Mouse (Mus musculus): Measurements from ENCODE around the gene Cenpi. TPM values are rescaled to one million over a fixed set of nuclear protein-coding genes. Genes with fewer than 3 reads are reported as not detected.

Cenpi gene
- polyA plus RNA-seq, 1 experiment from 2014 or later = 42.2 TPM

- Histone ChIP-seq H3K27me3 (ENCODE audit: control insufficient read depth, insufficient read depth, low read length) (no peaks in the 10 kb centered on the region), H3K36me3 (ENCODE audit: control insufficient read depth, insufficient read depth, low read length) (no peaks in the 10 kb centered on the region), H3K4me3 (ENCODE audit: low read length) (no peak overlapping the region), H3K4me1 (ENCODE audit: control insufficient read depth, insufficient read depth, low read length) (no peaks in the 10 kb centered on the region), H3K9me3 (ENCODE audit: control insufficient read depth, low read length) (no peaks in the 10 kb centered on the region), H3K27ac (ENCODE audit: low read depth, low read length) (no peak overlapping the region), H3K9ac (ENCODE audit: low read depth, low read length) (no peak overlapping the region), H3K4me2 (replicated peaks; ENCODE audit: low read depth, low read length) (no peak overlapping the region)
- ATAC-seq (ENCODE audit: low FRiP score, low TSS enrichment) = no peak
- 79% methylated on average over 6 of the region's 6 CpGs for WGBS
Observed at GRCm38 (mm10) chrX:134384896-134385295, 77.0 kb downstream of the Cenpi start.

DNA sequence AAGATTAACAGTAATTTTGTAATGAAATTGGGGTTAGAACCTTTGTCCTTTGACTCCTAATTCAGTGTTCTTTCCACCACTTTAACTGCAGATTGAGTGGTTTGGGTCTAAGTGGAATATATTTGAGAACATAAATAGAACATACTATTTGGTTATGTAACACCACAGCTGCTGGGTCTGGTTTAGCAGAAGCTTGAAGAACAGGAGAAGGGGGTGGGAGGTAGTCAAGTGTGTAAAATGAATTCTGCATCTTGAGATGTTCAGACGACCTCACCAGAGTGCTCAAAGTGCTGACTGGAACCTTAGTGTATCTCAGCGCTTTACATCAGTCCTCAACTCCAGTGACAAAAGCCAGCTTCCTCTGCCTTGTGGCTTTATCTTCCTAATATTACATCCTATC, 91.1 kb downstream of the Cenpi start:
- Histone ChIP-seq H3K9me3 (ENCODE audit: control insufficient read depth, low read length) (no peaks in the 10 kb centered on the region), H3K4me2 (replicated peaks; ENCODE audit: low read depth, low read length) (no peak overlapping the region), H3K4me1 (ENCODE audit: control insufficient read depth, insufficient read depth, low read length) (no peaks in the 10 kb centered on the region), H3K4me3 (ENCODE audit: low read length) (no peak overlapping the region), H3K27ac (ENCODE audit: low read depth, low read length) (no peak overlapping the region), H3K27me3 (ENCODE audit: control insufficient read depth, insufficient read depth, low read length) (no peaks in the 10 kb centered on the region), H3K36me3 (ENCODE audit: control insufficient read depth, insufficient read depth, low read length) (no peaks in the 10 kb centered on the region), H3K9ac (ENCODE audit: low read depth, low read length) (no peak overlapping the region)
- WGBS = 55% methylated on average over 2 of the region's 2 CpGs
- no peak for ATAC-seq (ENCODE audit: low FRiP score, low TSS enrichment)

GRCm38 (mm10) chrX:134403863-134404583, 96.1 kb downstream of the Cenpi start, which contains the start of gene Drp2:
Drp2 (plus strand) TSS chrX:134404551.
- ATAC-seq (ENCODE audit: low FRiP score, low TSS enrichment) = peak; percentile 49; the same call in 1 of the 2 replicates
- no peak within 1 kb of the TSS for H3K9ac ChIP-seq (ENCODE audit: low read depth, low read length)
- peak within 1 kb of the TSS; percentile 39 for H3K4me2 ChIP-seq (replicated peaks; ENCODE audit: low read depth, low read length)
- peak within 1 kb of the TSS; percentile 33 for H3K4me3 ChIP-seq (ENCODE audit: low read length)
- no peaks in the 10 kb centered on the region for H3K36me3 ChIP-seq (ENCODE audit: control insufficient read depth, insufficient read depth, low read length)
- H3K27me3 ChIP-seq (ENCODE audit: control insufficient read depth, insufficient read depth, low read length) = no peaks in the 10 kb centered on the region
- WGBS = 35% methylated on average over 15 of the region's 15 CpGs
- H3K4me1 ChIP-seq (ENCODE audit: control insufficient read depth, insufficient read depth, low read length) = no peaks in the 10 kb centered on the region
- no peak within 1 kb of the TSS for H3K27ac ChIP-seq (ENCODE audit: low read depth, low read length)
- no peaks in the 10 kb centered on the region for H3K9me3 ChIP-seq (ENCODE audit: control insufficient read depth, low read length)

- Histone ChIP-seq H3K36me3 (ENCODE audit: control insufficient read depth, insufficient read depth, low read length) (no peaks in the 10 kb centered on the region), H3K9ac (ENCODE audit: low read depth, low read length) (no peak overlapping the region), H3K27ac (ENCODE audit: low read depth, low read length) (no peak overlapping the region), H3K4me3 (ENCODE audit: low read length) (peak overlapping the region; percentile 33), H3K9me3 (ENCODE audit: control insufficient read depth, low read length) (no peaks in the 10 kb centered on the region), H3K4me2 (replicated peaks; ENCODE audit: low read depth, low read length) (peak overlapping the region; percentile 39), H3K27me3 (ENCODE audit: control insufficient read depth, insufficient read depth, low read length) (no peaks in the 10 kb centered on the region), H3K4me1 (ENCODE audit: control insufficient read depth, insufficient read depth, low read length) (no peaks in the 10 kb centered on the region)
- 32% methylated on average over 13 of the region's 14 CpGs for WGBS
- ATAC-seq (ENCODE audit: low FRiP score, low TSS enrichment) = peak; percentile 39; the same call in 1 of the 2 replicates
Observed at GRCm38 (mm10) chrX:134404584-134404955, 96.7 kb downstream of the Cenpi start.

- 88% methylated on average over 6 of the region's 6 CpGs for WGBS
- no peak for ATAC-seq (ENCODE audit: low FRiP score, low TSS enrichment)
- no peaks in the 10 kb centered on the region for H3K27me3 ChIP-seq (ENCODE audit: control insufficient read depth, insufficient read depth, low read length)
Observed at GRCm38 (mm10) chrX:134409354-134409900, 101.5 kb downstream of the Cenpi start.

GRCm38 (mm10) chrX:134412096-134412495, 104.2 kb downstream of the Cenpi start:
- ATAC-seq (ENCODE audit: low FRiP score, low TSS enrichment) = no peak
- H3K4me1 ChIP-seq (ENCODE audit: control insufficient read depth, insufficient read depth, low read length) = no peaks in the 10 kb centered on the region
- no peaks in the 10 kb centered on the region for H3K27me3 ChIP-seq (ENCODE audit: control insufficient read depth, insufficient read depth, low read length)

More at GRCm38 (mm10) chrX:134409354-134409900, 101.5 kb downstream of the Cenpi start:
- Histone ChIP-seq H3K9me3 (ENCODE audit: control insufficient read depth, low read length) (no peaks in the 10 kb centered on the region), H3K4me3 (ENCODE audit: low read length) (no peak overlapping the region), H3K36me3 (ENCODE audit: control insufficient read depth, insufficient read depth, low read length) (no peaks in the 10 kb centered on the region), H3K27ac (ENCODE audit: low read depth, low read length) (no peak overlapping the region), H3K4me2 (replicated peaks; ENCODE audit: low read depth, low read length) (no peak overlapping the region), H3K9ac (ENCODE audit: low read depth, low read length) (no peak overlapping the region), H3K4me1 (ENCODE audit: control insufficient read depth, insufficient read depth, low read length) (no peaks in the 10 kb centered on the region)

More at GRCm38 (mm10) chrX:134412096-134412495, 104.2 kb downstream of the Cenpi start:
- H3K4me3 ChIP-seq (ENCODE audit: low read length) = no peak overlapping the region
- no peak overlapping the region for H3K9ac ChIP-seq (ENCODE audit: low read depth, low read length)
- WGBS = 81% methylated on average over 1 of the region's 1 CpGs
- H3K9me3 ChIP-seq (ENCODE audit: control insufficient read depth, low read length) = no peaks in the 10 kb centered on the region
- H3K36me3 ChIP-seq (ENCODE audit: control insufficient read depth, insufficient read depth, low read length) = no peaks in the 10 kb centered on the region
- no peak overlapping the region for H3K27ac ChIP-seq (ENCODE audit: low read depth, low read length)
- H3K4me2 ChIP-seq (replicated peaks; ENCODE audit: low read depth, low read length) = no peak overlapping the region

Other genes starting within 250 kb of the Cenpi start
- gene Cstf2, start 248.9 kb upstream of the Cenpi start, polyA plus RNA-seq (2014; fragmentation: Nextera tagmentation; extraction: Ambion mirVana) = 32.7 and 58.5 TPM in 2 replicates
- 0.16 TPM in 1 of 2 replicates, not detected in the other for gene Xkrx, start 146.0 kb upstream of the Cenpi start, polyA plus RNA-seq (2014; fragmentation: Nextera tagmentation; extraction: Ambion mirVana)
- gene Arl13a, start 120.6 kb upstream of the Cenpi start, polyA plus RNA-seq (2014; fragmentation: Nextera tagmentation; extraction: Ambion mirVana) = not detected in 2 replicates
- gene Nox1, start 86.1 kb upstream of the Cenpi start, polyA plus RNA-seq (2014; fragmentation: Nextera tagmentation; extraction: Ambion mirVana) = 0.11 and 0.32 TPM in 2 replicates
- gene Trmt2b, start 31.1 kb upstream of the Cenpi start, polyA plus RNA-seq (2014; fragmentation: Nextera tagmentation; extraction: Ambion mirVana) = 11.5 and 18.7 TPM in 2 replicates
- gene Tmem35a, start 12.9 kb upstream of the Cenpi start, polyA plus RNA-seq (2014; fragmentation: Nextera tagmentation; extraction: Ambion mirVana) = 7.9 and 8.9 TPM in 2 replicates
- 1.0 and 1.1 TPM in 2 replicates for gene Drp2, start 96.5 kb downstream of the Cenpi start, polyA plus RNA-seq (2014; fragmentation: Nextera tagmentation; extraction: Ambion mirVana)
- gene Taf7l, start 168.4 kb downstream of the Cenpi start, polyA plus RNA-seq (2014; fragmentation: Nextera tagmentation; extraction: Ambion mirVana) = not detected in 2 replicates
- gene Timm8a1, start 233.8 kb downstream of the Cenpi start, polyA plus RNA-seq (2014; fragmentation: Nextera tagmentation; extraction: Ambion mirVana) = 92.6 and 104 TPM in 2 replicates

Data from kidney, embryonic 14.5 days (tissue).